ENCODE assay signal across 8 mouse cellular contexts in genomic region chr10:67912337-67912776, GRCm38 (mm10). TPM values are rescaled to one million over a fixed set of nuclear protein-coding genes. Genes with fewer than 3 reads are reported as not detected.
A peak's percentile ranks its signal among the peaks of the same experiment; 100 is the strongest.
DNase-seq lines count a peak whose midpoint lies in the region; ATAC-seq and TF ChIP-seq lines count a peak whose summit lies in the region.

Zfp365 (minus strand) TSS chr10:67912662.

- no peaks in the 10 kb centered on the region for H3K27me3 ChIP-seq in forebrain, postnatal 0 days (ENCODE audit: insufficient read depth, low read length)
- H3K27me3 ChIP-seq in liver, postnatal 0 days (ENCODE audit: insufficient read depth, low read length) = peaks cover 9% of the 10 kb centered on the region
- no peaks in the 10 kb centered on the region for H3K27me3 ChIP-seq in neural tube, embryonic 15.5 days (replicated peaks)

- H3K36me3 ChIP-seq in forebrain, postnatal 0 days (ENCODE audit: insufficient read depth) = no peaks in the 10 kb centered on the region
- no peaks in the 10 kb centered on the region for H3K36me3 ChIP-seq in liver, postnatal 0 days (replicated peaks; ENCODE audit: insufficient read depth, low read length)
- no peaks in the 10 kb centered on the region for H3K36me3 ChIP-seq in neural tube, embryonic 15.5 days

- WGBS in forebrain, postnatal 0 days = 5% methylated on average over 41 of the region's 43 CpGs
- 2% methylated on average over 41 of the region's 43 CpGs for WGBS in liver, postnatal 0 days (ENCODE audit: insufficient replicate concordance)
- WGBS in neural tube, embryonic 15.5 days = under 1% methylated on average over 43 of the region's 43 CpGs

- peak within 1 kb of the TSS; percentile 88 for H3K4me2 ChIP-seq in forebrain, postnatal 0 days (ENCODE audit: low read depth)
- H3K4me2 ChIP-seq in liver, postnatal 0 days (ENCODE audit: low read depth, low read length) = peak within 1 kb of the TSS; percentile 91
- H3K4me2 ChIP-seq in neural tube, embryonic 15.5 days = peak within 1 kb of the TSS; percentile 87

- no peaks in the 10 kb centered on the region for H3K4me1 ChIP-seq in forebrain, postnatal 0 days (ENCODE audit: insufficient read depth)
- peaks cover 7% of the 10 kb centered on the region for H3K4me1 ChIP-seq in liver, postnatal 0 days (ENCODE audit: insufficient read depth)
- peaks cover 4% of the 10 kb centered on the region; the same call in 1 of the 2 replicates for H3K4me1 ChIP-seq in neural tube, embryonic 15.5 days

- peak within 1 kb of the TSS; percentile 70 for H3K4me3 ChIP-seq in forebrain, postnatal 0 days (ENCODE audit: low read depth, low read length)
- peak within 1 kb of the TSS; percentile 53 for H3K4me3 ChIP-seq in liver, postnatal 0 days (ENCODE audit: low read depth, low read length)
- peak within 1 kb of the TSS; percentile 62 for H3K4me3 ChIP-seq in neural tube, embryonic 15.5 days (replicated peaks)

- peak within 1 kb of the TSS; percentile 82 for H3K27ac ChIP-seq in forebrain, postnatal 0 days (ENCODE audit: low read depth, low read length)
- H3K27ac ChIP-seq in liver, postnatal 0 days (ENCODE audit: low read depth) = no peak within 1 kb of the TSS
- peak within 1 kb of the TSS; percentile 35 for H3K27ac ChIP-seq in neural tube, embryonic 15.5 days (replicated peaks)

- no peak for TF ChIP-seq EP300 in liver, postnatal 0 days (IDR thresholded peaks at IDR 0.05; ENCODE audit: low read depth)

- peak; percentile 94 for ATAC-seq in forebrain, postnatal 0 days
- peak; percentile 31; the same call in 1 of the 2 replicates for ATAC-seq in liver, postnatal 0 days
- ATAC-seq in neural tube, embryonic 15.5 days (ENCODE audit: low FRiP score) = peak; percentile 95

- no peaks in the 10 kb centered on the region for H3K9me3 ChIP-seq in forebrain, postnatal 0 days (ENCODE audit: low read length)
- H3K9me3 ChIP-seq in liver, postnatal 0 days (ENCODE audit: low read length) = no peaks in the 10 kb centered on the region
- H3K9me3 ChIP-seq in neural tube, embryonic 15.5 days (replicated peaks) = no peaks in the 10 kb centered on the region; the same call in 1 of the 2 replicates

- 0 out of 2 replicates have a peak, but pooled peaks have one; percentile 8 for TF ChIP-seq CTCF in forebrain, postnatal 0 days (IDR thresholded peaks at IDR 0.05; ENCODE audit: low read depth)
- TF ChIP-seq CTCF in liver, postnatal 0 days (IDR thresholded peaks at IDR 0.05; ENCODE audit: low read depth) = no peak

- peak; percentile 76 for DNase-seq in ES-CJ7 (ENCODE audit: low read depth, low spot score)
- DNase-seq in cerebellum, adult 18-20 months = peak; percentile 68 to 69
- DNase-seq in forebrain, postnatal 0 days = peak; percentile 82
- DNase-seq in heart, postnatal 25 days (ENCODE audit: low spot score) = peak; percentile 60
- peak; percentile 83 to 89 for DNase-seq in layer of hippocampus, adult 18-20 months (ENCODE audit: low spot score in 2 of 2)
- peak; percentile 33 for DNase-seq in liver, postnatal 0 days
- peak; percentile 35 for DNase-seq in thymus, postnatal 25 days

- H3K9ac ChIP-seq in forebrain, postnatal 0 days = peak within 1 kb of the TSS; percentile 80
- peak within 1 kb of the TSS; percentile 38; the same call in 1 of the 2 replicates for H3K9ac ChIP-seq in liver, postnatal 0 days (replicated peaks)
- peak within 1 kb of the TSS; percentile 59 for H3K9ac ChIP-seq in neural tube, embryonic 15.5 days (replicated peaks)

- intact Hi-C loops in heart, postnatal 25 days (cut with DNase I) = loop anchor here (5.0 kb wide), 1 partner anchor 50 kb away; no protein-coding TSS in a partner anchor

RNA-seq across cellular contexts. Expression of gene Zfp365, which starts in this region (rescaled TPM):
- 21.8 and 24.9 TPM in 2 replicates for total RNA-seq in forebrain, postnatal 0 days (2014; rRNA removed)
- polyA plus RNA-seq in forebrain, postnatal 0 days (2015; fragmentation: Nextera tagmentation; extraction: Ambion mirVana) = 3.6 and 8.4 TPM in 2 replicates
- under 1 TPM; 0.49 to 0.50 TPM for total RNA-seq in heart, postnatal 25 days (2021)
- 100 to 1,000 TPM; 261 to 265 TPM for total RNA-seq in layer of hippocampus, adult 18-20 months (2021)
- polyA plus RNA-seq in liver, postnatal 0 days (2015; fragmentation: Nextera tagmentation; extraction: Ambion mirVana) = 0.04 TPM in 1 of 2 replicates, not detected in the other
- 4.0 TPM in 2 replicates for polyA plus RNA-seq in neural tube, embryonic 15.5 days (2015; fragmentation: Nextera tagmentation; extraction: Ambion mirVana)

Comparison
In these comparisons a context has a peak if more than half of its experiments do, and no peak if none do; other contexts are left out.
1. RNA of gene Zfp365 (total RNA-seq): 261 to 265 TPM in layer of hippocampus, adult 18-20 months and 21.8 to 24.9 TPM in forebrain, postnatal 0 days; 0.49 to 0.50 TPM in heart, postnatal 25 days; every median in the first group is over 10 times any median in the second.
2. RNA of gene Zfp365 (total RNA-seq): 261 to 265 TPM in layer of hippocampus, adult 18-20 months; 21.8 to 24.9 TPM in forebrain, postnatal 0 days; every median in the first group is over 10 times any median in the second.
3. Peak in DNase-seq in heart, postnatal 25 days; RNA of the gene not detected or under 1 TPM.
4. Peak in DNase-seq, ATAC-seq, H3K4me3 ChIP-seq, H3K9ac ChIP-seq and H3K4me2 ChIP-seq in liver, postnatal 0 days; RNA of the gene not detected or under 1 TPM.
5. DNase-seq: peak in every context shown above with its lines; median percentile 86 in layer of hippocampus, adult 18-20 months; 82 in forebrain, postnatal 0 days; 76 in ES-CJ7; 68 in cerebellum, adult 18-20 months; 60 in heart, postnatal 25 days; 35 in thymus, postnatal 25 days; 33 in liver, postnatal 0 days.
6. ATAC-seq: peak in every context shown above with its lines; median percentile 95 in neural tube, embryonic 15.5 days; 94 in forebrain, postnatal 0 days; 31 in liver, postnatal 0 days.
7. Peak in every context shown above with its lines, with median percentiles within 50 percentile points of each other: H3K4me2 ChIP-seq, H3K4me3 ChIP-seq and H3K9ac ChIP-seq.